Mouse (Mus musculus) forebrain, postnatal 0 days (tissue): ENCODE measurements at regions not wholly inside any gene's neighbourhood (a gene's known extent, or its start where the extent isn't known, plus 50 kb on each side); places are given as distances from the start of the nearest gene placed in this dataset.
A peak's percentile ranks its signal among the peaks of the same experiment; 100 is the strongest.

Experiments
- ATAC-seq: fragments of 200-750 bp; cut with Nextera tagmentation; 2 replicates; pipeline ENCODE4 v1.8.0; 2017; ENCODE audit warnings: mild to moderate bottlenecking, moderate library complexity
- DNase-seq: peaks from one replicate; pipeline ENCODE4 v3.0.0-alpha.2; 2015
- H3K27ac ChIP-seq: fragments of 300-500 bp; sonication (generic); 2 replicates; pipeline ENCODE4 v1.5.1; 2014; ENCODE audit warnings: low read depth, mild to moderate bottlenecking, antibody characterized with exemption, low read length, moderate library complexity, mixed read lengths
- H3K27me3 ChIP-seq: fragments of 300-500 bp; sonication (generic); 2 replicates; pipeline ENCODE4 v1.6.1; 2014; ENCODE audit warnings: mild to moderate bottlenecking, low read length, mixed read lengths; ENCODE audit not compliant: insufficient read depth
- H3K36me3 ChIP-seq: fragments of 300-500 bp; sonication (generic); 2 replicates; pipeline ENCODE4 v1.6.1; 2014; ENCODE audit warnings: mild to moderate bottlenecking, moderate library complexity; ENCODE audit not compliant: insufficient read depth
- H3K4me1 ChIP-seq: fragments of 300-500 bp; sonication (generic); 2 replicates; pipeline ENCODE4 v1.6.1; 2014; ENCODE audit warnings: antibody characterized with exemption; ENCODE audit not compliant: insufficient read depth
- H3K4me2 ChIP-seq: fragments of 300-500 bp; sonication (generic); 2 replicates; pipeline ENCODE4 v1.6.1; 2014; ENCODE audit warnings: low read depth, mild to moderate bottlenecking, moderate library complexity
- H3K4me3 ChIP-seq: fragments of 300-500 bp; sonication (generic); 2 replicates; pipeline ENCODE4 v1.5.1; 2014; ENCODE audit warnings: low read depth, low read length, mixed read lengths
- H3K9ac ChIP-seq: fragments of 300-500 bp; sonication (generic); 2 replicates; pipeline ENCODE4 v1.6.1; 2014; ENCODE audit warnings: mild to moderate bottlenecking
- H3K9me3 ChIP-seq: fragments of 300-500 bp; sonication (generic); 2 replicates; pipeline ENCODE4 v1.6.1; 2016; ENCODE audit warnings: low read length
- CTCF ChIP-seq: sonication (generic); IDR thresholded peaks from 2 replicates; pipeline ENCODE4 v1.5.1; 2016; ENCODE audit warnings: antibody characterized with exemption, control low read depth, low read depth
- WGBS: fragments of 180-500 bp; shearing (Covaris S2); extraction: QIAGEN DNeasy Blood & Tissue Kit; methylation state at CpG from one replicate; pipeline ENCODE4 v1.1.7; 2014; 5-methylcytosine and 5-hydroxymethylcytosine counted together

GRCm38 (mm10) chr2:30544782-30545435 lies 49.9 kb upstream of the Cstad start:
- H3K4me1 ChIP-seq: peaks cover 18% of the 10 kb centered on the region
- 1% methylated on average over 35 of the region's 35 CpGs for WGBS

More at GRCm38 (mm10) chr2:30544782-30545435, 49.9 kb upstream of the Cstad start:
- Histone ChIP-seq H3K27ac (peak overlapping the region; percentile 84), H3K36me3 (no peaks in the 10 kb centered on the region), H3K9me3 (no peaks in the 10 kb centered on the region), H3K4me3 (0 out of 2 replicates have a peak overlapping the region, but pooled peaks have one; percentile 1), H3K27me3 (no peaks in the 10 kb centered on the region), H3K9ac (peak overlapping the region; percentile 25), H3K4me2 (peak overlapping the region; percentile 43)
- peak; percentile 13; the same call in 1 of the 2 replicates for TF ChIP-seq CTCF
- ATAC-seq: peak; percentile 95
- peak; percentile 96 for DNase-seq
